Mouse (Mus musculus) limb, embryonic 10.5 days (tissue): ENCODE results near the gene Miga1. TPM values are rescaled to one million over a fixed set of nuclear protein-coding genes. Genes with fewer than 3 reads are reported as not detected.

Experiments
- DNase-seq: peaks from one replicate; pipeline ENCODE4 v3.0.0-alpha.2; 2017; ENCODE audit warnings: low spot score
- H3K27ac ChIP-seq: fragments of 300-500 bp; sonication (generic); 2 replicates; pipeline ENCODE4 v1.5.1; 2016; ENCODE audit warnings: mild to moderate bottlenecking
- H3K27me3 ChIP-seq: fragments of 300-500 bp; sonication (generic); 2 replicates; pipeline ENCODE4 v1.6.1; 2016; ENCODE audit warnings: low read depth, mild to moderate bottlenecking; ENCODE audit not compliant: poor library complexity, severe bottlenecking
- H3K36me3 ChIP-seq: fragments of 300-500 bp; sonication (generic); 2 replicates; pipeline ENCODE4 v1.6.1; 2016; ENCODE audit warnings: mild to moderate bottlenecking, moderate library complexity
- H3K4me1 ChIP-seq: fragments of 300-500 bp; sonication (generic); 2 replicates; pipeline ENCODE4 v1.6.1; 2016
- H3K4me3 ChIP-seq: fragments of 300-500 bp; sonication (generic); 2 replicates; pipeline ENCODE4 v1.5.1; 2016; ENCODE audit warnings: mild to moderate bottlenecking, moderate library complexity
- H3K9me3 ChIP-seq: fragments of 300-500 bp; sonication (generic); replicated peaks from 2 replicates; pipeline ENCODE4 v1.6.1; 2016; ENCODE audit warnings: mild to moderate bottlenecking
- WGBS: fragments of 180-500 bp; shearing (Covaris S2); methylation state at CpG from one replicate; pipeline ENCODE4 v1.1.7; 2016; 5-methylcytosine and 5-hydroxymethylcytosine counted together
- polyA plus RNA-seq: library from polyadenylated mRNA; unstranded; fragments of >200 nt; fragmentation: Nextera tagmentation; extraction: Ambion mirVana; gene quantifications from 2 replicates; pipeline ENCODE4 v1.2.1, GENCODE M21; 2016

Miga1 gene
- 16.8 and 21.5 TPM in 2 replicates for polyA plus RNA-seq

DNA sequence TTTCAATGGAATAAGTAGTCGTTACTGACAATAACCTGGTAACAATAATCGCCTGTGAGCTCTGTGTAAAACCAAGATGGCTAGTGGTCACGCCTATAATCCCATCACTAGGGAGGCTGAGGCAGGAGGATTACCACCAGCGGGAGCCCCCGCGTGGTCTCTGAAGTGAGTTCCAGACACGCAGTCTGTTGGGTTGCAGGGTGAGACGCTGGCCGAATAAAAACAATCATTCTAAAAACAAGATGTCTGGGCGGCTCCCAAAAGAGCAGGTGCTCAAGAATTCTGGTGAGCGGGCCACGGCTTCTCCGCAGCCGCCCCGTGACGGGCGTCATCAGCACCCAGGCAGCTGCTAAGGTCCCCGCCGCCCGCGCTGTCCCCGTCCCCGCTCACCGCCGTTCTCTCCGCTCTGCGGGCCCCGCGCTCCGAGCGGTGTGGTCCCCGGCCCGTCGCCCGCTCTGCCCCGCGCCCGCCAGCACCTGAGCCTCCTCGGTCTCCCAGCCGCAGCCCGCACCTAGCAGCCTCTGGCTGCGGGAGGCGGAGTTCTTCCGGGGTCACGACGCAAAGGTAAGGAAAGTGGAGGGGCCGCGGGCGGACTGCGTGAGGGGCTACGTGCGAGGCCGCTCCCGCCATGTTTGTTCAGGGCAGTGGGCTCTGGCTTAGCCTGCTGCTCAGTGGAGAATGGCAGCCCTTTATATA is at the start of gene Miga1:
Gene Miga1, minus strand, starts transcription at position 546 of the 696 bp plus-strand sequence.
- WGBS: 3% methylated on average over 54 of the region's 54 CpGs
- Histone ChIP-seq H3K4me1 (peaks cover 6% of the 10 kb centered on the region; the same call in 1 of the 2 replicates), H3K36me3 (peaks cover 26% of the 10 kb centered on the region), H3K27ac (peak within 1 kb of the TSS; percentile 89), H3K4me3 (peak within 1 kb of the TSS; percentile 91), H3K27me3 (no peaks in the 10 kb centered on the region), H3K9me3 (no peaks in the 10 kb centered on the region)
- peak; percentile 85 for DNase-seq

DNA sequence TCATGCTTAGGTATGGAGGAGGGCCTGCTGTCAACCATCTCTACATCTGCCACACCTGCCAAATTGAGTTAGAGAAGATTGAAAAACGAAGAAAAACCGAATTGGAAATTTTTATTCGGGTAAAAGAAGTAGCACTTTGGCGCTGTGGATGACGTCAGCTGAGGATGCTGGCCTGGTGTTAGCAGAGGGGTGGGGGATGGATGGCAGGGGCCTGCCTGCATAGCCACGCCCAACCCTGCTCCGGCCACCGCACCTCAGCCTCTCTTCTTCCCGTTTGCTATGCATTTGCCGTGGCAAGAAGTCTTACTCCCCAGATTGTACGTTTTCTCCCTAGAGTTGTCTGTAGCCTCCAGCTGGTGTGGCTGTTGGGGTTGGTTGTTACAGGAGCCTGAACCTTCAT is 43.9 kb upstream of the Miga1 start:
- Histone ChIP-seq H3K4me3 (no peak overlapping the region), H3K4me1 (no peaks in the 10 kb centered on the region), H3K36me3 (peaks cover 85% of the 10 kb centered on the region), H3K27me3 (no peaks in the 10 kb centered on the region), H3K27ac (no peak overlapping the region), H3K9me3 (no peaks in the 10 kb centered on the region)
- no peak for DNase-seq
- 72% methylated on average over 11 of the region's 11 CpGs for WGBS

DNA sequence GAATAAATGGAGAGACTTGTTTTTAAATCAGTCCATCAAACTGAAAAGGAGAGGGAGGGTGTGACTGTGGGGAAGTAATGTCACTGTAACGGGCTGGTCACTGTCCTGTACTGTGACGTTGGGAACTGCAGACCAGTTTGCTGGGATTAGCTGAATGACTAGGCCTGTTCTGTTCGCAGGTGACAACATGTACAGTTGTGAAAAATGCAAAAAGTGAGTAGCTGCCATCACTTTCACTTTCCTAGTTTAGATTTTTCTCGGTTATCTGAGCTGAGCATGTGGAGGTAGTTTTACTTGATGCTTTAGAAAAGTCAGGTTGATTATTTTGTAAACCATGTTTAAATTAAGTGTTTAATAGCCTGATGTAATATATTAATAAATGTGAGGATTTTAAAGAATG is 35.9 kb upstream of the Miga1 start:
- 90% methylated on average over 4 of the region's 4 CpGs for WGBS
- DNase-seq: no peak
- Histone ChIP-seq H3K27me3 (no peaks in the 10 kb centered on the region), H3K4me3 (no peak overlapping the region), H3K36me3 (peaks cover 96% of the 10 kb centered on the region), H3K9me3 (no peaks in the 10 kb centered on the region), H3K4me1 (no peaks in the 10 kb centered on the region), H3K27ac (no peak overlapping the region)

DNA sequence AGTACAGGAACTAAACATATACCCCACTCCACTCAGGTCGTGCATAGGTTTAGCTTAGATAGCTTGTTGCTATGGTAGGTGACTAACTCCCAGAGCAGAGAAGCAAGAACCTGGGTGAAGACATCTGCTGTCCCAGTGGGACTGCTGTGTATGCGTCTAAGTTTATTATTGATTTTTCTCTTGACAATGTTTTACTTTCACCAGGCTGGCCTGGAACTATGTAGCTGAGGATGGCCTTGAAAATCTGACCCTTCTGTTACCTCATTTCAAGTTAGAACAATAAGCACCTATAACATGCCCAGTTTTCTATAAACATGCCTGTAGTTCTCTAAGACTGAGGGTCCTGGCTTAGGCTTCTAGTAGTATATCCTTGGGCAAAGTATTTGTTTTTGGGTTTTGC is 24.0 kb upstream of the Miga1 start:
- Histone ChIP-seq H3K4me3 (no peak overlapping the region), H3K9me3 (no peaks in the 10 kb centered on the region), H3K4me1 (no peaks in the 10 kb centered on the region), H3K36me3 (peaks cover 96% of the 10 kb centered on the region), H3K27me3 (no peaks in the 10 kb centered on the region), H3K27ac (no peak overlapping the region)
- DNase-seq: no peak
- 95% methylated on average over 2 of the region's 2 CpGs for WGBS

GRCm38 (mm10) chr3:152359151-152359550 is 18.9 kb upstream of the Miga1 start:
- H3K4me1 ChIP-seq: no peaks in the 10 kb centered on the region
- no peak for DNase-seq
- no peaks in the 10 kb centered on the region for H3K27me3 ChIP-seq
- no peaks in the 10 kb centered on the region for H3K9me3 ChIP-seq
- no peak overlapping the region for H3K4me3 ChIP-seq
- H3K36me3 ChIP-seq: peaks cover 57% of the 10 kb centered on the region
- H3K27ac ChIP-seq: no peak overlapping the region
- 90% methylated on average over 7 of the region's 7 CpGs for whole genome bisulfite sequencing

DNA sequence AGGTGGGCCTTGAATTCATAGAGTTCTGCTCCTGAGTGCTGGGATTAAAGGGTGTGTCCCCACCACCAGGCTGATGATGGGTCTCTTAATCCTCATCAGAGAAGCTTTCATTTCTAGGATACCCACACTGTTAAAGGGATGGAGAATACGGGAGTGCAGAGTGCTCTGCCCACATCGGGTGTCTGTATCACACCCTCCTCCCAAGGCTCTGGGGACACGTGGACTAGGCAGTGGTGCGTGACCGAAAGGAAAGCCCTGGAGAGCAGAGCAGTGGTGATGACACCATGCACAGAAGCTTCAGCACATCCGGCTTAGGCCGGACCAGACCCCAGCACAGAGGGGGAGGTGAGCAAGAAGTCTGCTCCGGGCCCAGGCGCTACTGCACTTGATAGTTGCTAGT is 16.5 kb upstream of the Miga1 start:
- Histone ChIP-seq H3K4me1 (no peaks in the 10 kb centered on the region), H3K27ac (no peak overlapping the region), H3K4me3 (no peak overlapping the region), H3K36me3 (peaks cover 33% of the 10 kb centered on the region), H3K27me3 (no peaks in the 10 kb centered on the region), H3K9me3 (no peaks in the 10 kb centered on the region)
- DNase-seq: no peak
- 90% methylated on average over 9 of the region's 9 CpGs for WGBS

DNA sequence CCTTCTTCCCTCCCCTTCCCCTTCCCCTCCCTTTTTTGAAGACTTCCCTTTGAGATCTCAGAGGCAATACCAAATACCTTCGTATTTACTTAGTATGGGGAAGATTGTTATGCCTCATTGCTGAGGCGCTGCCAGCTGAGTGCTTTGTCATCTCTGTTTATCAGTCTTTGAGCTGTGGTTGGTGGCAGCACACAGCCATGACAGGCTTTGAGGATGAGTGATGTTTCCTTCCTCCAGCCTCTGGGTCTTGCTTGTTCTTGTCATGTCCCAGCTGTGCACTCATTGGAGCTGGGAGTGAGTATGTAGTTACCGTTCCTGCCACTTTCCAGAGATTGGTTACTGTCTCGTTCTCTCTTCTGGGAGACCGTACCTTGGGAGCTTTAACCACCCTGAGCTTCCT is 15.2 kb upstream of the Miga1 start:
- Histone ChIP-seq H3K9me3 (no peaks in the 10 kb centered on the region), H3K36me3 (peaks cover 19% of the 10 kb centered on the region), H3K4me3 (no peak overlapping the region), H3K27ac (no peak overlapping the region), H3K27me3 (no peaks in the 10 kb centered on the region), H3K4me1 (peaks cover 12% of the 10 kb centered on the region)
- WGBS: 74% methylated on average over 5 of the region's 5 CpGs
- DNase-seq: no peak

- H3K4me1 ChIP-seq: peaks cover 16% of the 10 kb centered on the region
- no peak for DNase-seq
- H3K27me3 ChIP-seq: no peaks in the 10 kb centered on the region
- peaks cover 11% of the 10 kb centered on the region for H3K36me3 ChIP-seq
- no peak overlapping the region for H3K4me3 ChIP-seq
- 91% methylated on average over 10 of the region's 10 CpGs for WGBS
- no peak overlapping the region for H3K27ac ChIP-seq
- no peaks in the 10 kb centered on the region for H3K9me3 ChIP-seq
Observed at GRCm38 (mm10) chr3:152353434-152354177, 13.4 kb upstream of the Miga1 start.

GRCm38 (mm10) chr3:152352289-152352688 is 12.1 kb upstream of the Miga1 start:
- H3K27ac ChIP-seq: no peak overlapping the region
- H3K27me3 ChIP-seq: no peaks in the 10 kb centered on the region
- H3K4me3 ChIP-seq: no peak overlapping the region
- peaks cover 18% of the 10 kb centered on the region for H3K4me1 ChIP-seq
- 83% methylated on average over 4 of the region's 4 CpGs for WGBS
- peaks cover 8% of the 10 kb centered on the region; the same call in 1 of the 2 replicates for H3K36me3 ChIP-seq
- H3K9me3 ChIP-seq: no peaks in the 10 kb centered on the region
- no peak for DNase-seq

- H3K4me1 ChIP-seq: peaks cover 25% of the 10 kb centered on the region
- WGBS: 87% methylated on average over 5 of the region's 5 CpGs
- H3K27me3 ChIP-seq: no peaks in the 10 kb centered on the region
Observed at GRCm38 (mm10) chr3:152350966-152351365, 10.8 kb upstream of the Miga1 start.

GRCm38 (mm10) chr3:152350431-152350830 is 10.2 kb upstream of the Miga1 start:
- no peak overlapping the region for H3K27ac ChIP-seq
- 84% methylated on average over 3 of the region's 3 CpGs for WGBS
- H3K27me3 ChIP-seq: no peaks in the 10 kb centered on the region
- DNase-seq: no peak
- H3K9me3 ChIP-seq: no peaks in the 10 kb centered on the region
- no peak overlapping the region for H3K4me3 ChIP-seq
- H3K36me3 ChIP-seq: peaks cover 8% of the 10 kb centered on the region; the same call in 1 of the 2 replicates
- H3K4me1 ChIP-seq: peaks cover 26% of the 10 kb centered on the region

More at GRCm38 (mm10) chr3:152350966-152351365, 10.8 kb upstream of the Miga1 start:
- no peak overlapping the region for H3K27ac ChIP-seq
- no peak for DNase-seq
- H3K36me3 ChIP-seq: peaks cover 8% of the 10 kb centered on the region; the same call in 1 of the 2 replicates
- no peaks in the 10 kb centered on the region for H3K9me3 ChIP-seq
- H3K4me3 ChIP-seq: no peak overlapping the region

GRCm38 (mm10) chr3:152348011-152348830 is 8.0 kb upstream of the Miga1 start:
- H3K27me3 ChIP-seq: no peaks in the 10 kb centered on the region
- H3K36me3 ChIP-seq: peaks cover 8% of the 10 kb centered on the region; the same call in 1 of the 2 replicates
- no peak overlapping the region for H3K4me3 ChIP-seq
- WGBS: 89% methylated on average over 10 of the region's 10 CpGs
- H3K9me3 ChIP-seq: no peaks in the 10 kb centered on the region
- H3K27ac ChIP-seq: no peak overlapping the region
- DNase-seq: no peak
- H3K4me1 ChIP-seq: peaks cover 26% of the 10 kb centered on the region
